Mouse (Mus musculus) gastrocnemius, adult 2 months (tissue): ENCODE measurements around the gene Vsig10. TPM values are rescaled to one million over a fixed set of nuclear protein-coding genes. Genes with fewer than 3 reads are reported as not detected.

Source experiments
- DNase-seq: peaks from one replicate; pipeline ENCODE4 v3.0.0; 2022
- H3K27ac ChIP-seq: fragments of 200-600 bp; 2 replicates; pipeline ENCODE4 v1.8.1; 2022; ENCODE audit warnings: mild to moderate bottlenecking
- H3K4me3 ChIP-seq: fragments of 200-600 bp; 2 replicates; pipeline ENCODE4 v1.8.1; 2022; ENCODE audit warnings: mild to moderate bottlenecking, moderate library complexity
- CTCF ChIP-seq: fragments of 200-600 bp; IDR thresholded peaks from 2 replicates; pipeline ENCODE4 v1.8.1; 2022; ENCODE audit warnings: antibody characterized with exemption, mild to moderate bottlenecking, moderate library complexity
- intact Hi-C: fragments of 180-260 bp; cut with DNase I; formaldehyde crosslinking; loops from one replicate; pipeline ENCODE4 v1.15.1; 2025
- total RNA-seq, 2 experiments: library from RNA; stranded (reverse); gene quantifications; 2 replicates each; pipeline ENCODE4 v1.2.3; 2021

Gene Vsig10
- total RNA-seq, 2 experiments from 2014 or later = 5.2 to 5.3 TPM

GRCm38 (mm10) chr5:117380199-117380598 lies 61.3 kb downstream of the Vsig10 start:
- no peak for DNase-seq
- no peak overlapping the region for H3K27ac ChIP-seq
- no peak overlapping the region for H3K4me3 ChIP-seq
- TF ChIP-seq CTCF = no peak
- intact Hi-C loops = loop anchor here (10.0 kb wide), 1 partner anchor 265 kb away; the partner anchor contains the start of gene Suds3

- no peak for TF ChIP-seq CTCF
- H3K4me3 ChIP-seq = no peak overlapping the region
- no peak for DNase-seq
- no peak overlapping the region for H3K27ac ChIP-seq
- intact Hi-C loops = loop anchor here (10.0 kb wide), 1 partner anchor 267 kb away; the partner anchor contains the start of gene Suds3
These were observed 62.9 kb downstream of the Vsig10 start for GRCm38 (mm10) chr5:117381785-117382184.

- no peak for TF ChIP-seq CTCF
- DNase-seq = no peak
- intact Hi-C loops = loop anchor here (10.0 kb wide), 1 partner anchor 268 kb away; the partner anchor contains the start of gene Suds3
- Histone ChIP-seq H3K27ac (no peak overlapping the region), H3K4me3 (no peak overlapping the region)
These were observed 64.3 kb downstream of the Vsig10 start for GRCm38 (mm10) chr5:117383198-117383597.

- DNase-seq = peak; percentile 52
- intact Hi-C loops = loop anchor here (2.0 to 10.0 kb wide), 3 partner anchors 32 to 274 kb away; partner anchors contain the start of genes Suds3 and Wsb2
- Histone ChIP-seq H3K4me3 (peak overlapping the region; percentile 89), H3K27ac (peak overlapping the region; percentile 75)
- peak; percentile 39 for TF ChIP-seq CTCF
These were observed 69.4 kb downstream of the Vsig10 start for GRCm38 (mm10) chr5:117388296-117388751.

- no peak for TF ChIP-seq CTCF
- peak within 1 kb of the TSS; percentile 75 for H3K27ac ChIP-seq
- H3K4me3 ChIP-seq = peak within 1 kb of the TSS; percentile 89
- intact Hi-C loops = loop anchor here (2.0 to 10.0 kb wide), 3 partner anchors 32 to 274 kb away; partner anchors contain the start of genes Suds3 and Wsb2
- DNase-seq = peak; percentile 98
These were observed 70.0 kb downstream of the Vsig10 start, which contains the start of gene Rfc5 for GRCm38 (mm10) chr5:117388877-117389276. Gene Rfc5 (minus strand): TSS chr5:117389047.

GRCm38 (mm10) chr5:117390895-117391294 lies 72.0 kb downstream of the Vsig10 start:
- Histone ChIP-seq H3K4me3 (no peak overlapping the region), H3K27ac (no peak overlapping the region)
- TF ChIP-seq CTCF = no peak
- DNase-seq = no peak
- intact Hi-C loops = no loop called here

- intact Hi-C loops = no loop called here
- TF ChIP-seq CTCF = no peak
- Histone ChIP-seq H3K27ac (no peak overlapping the region), H3K4me3 (no peak overlapping the region)
- DNase-seq = no peak
These were observed 77.0 kb downstream of the Vsig10 start for GRCm38 (mm10) chr5:117395834-117396233.

GRCm38 (mm10) chr5:117396596-117397014 lies 77.7 kb downstream of the Vsig10 start:
- DNase-seq = no peak
- TF ChIP-seq CTCF = no peak
- Histone ChIP-seq H3K27ac (no peak overlapping the region), H3K4me3 (no peak overlapping the region)
- intact Hi-C loops = no loop called here

GRCm38 (mm10) chr5:117397371-117397770 lies 78.5 kb downstream of the Vsig10 start:
- no peak overlapping the region for H3K4me3 ChIP-seq
- TF ChIP-seq CTCF = no peak
- no peak overlapping the region for H3K27ac ChIP-seq
- intact Hi-C loops = no loop called here
- no peak for DNase-seq

GRCm38 (mm10) chr5:117398007-117398550 lies 79.2 kb downstream of the Vsig10 start:
- intact Hi-C loops = no loop called here
- no peak for DNase-seq
- no peak for TF ChIP-seq CTCF
- Histone ChIP-seq H3K27ac (no peak overlapping the region), H3K4me3 (no peak overlapping the region)

GRCm38 (mm10) chr5:117399281-117399680 lies 80.4 kb downstream of the Vsig10 start:
- intact Hi-C loops = no loop called here
- H3K4me3 ChIP-seq = no peak overlapping the region
- no peak for TF ChIP-seq CTCF
- H3K27ac ChIP-seq = no peak overlapping the region
- no peak for DNase-seq

- intact Hi-C loops = no loop called here
- H3K27ac ChIP-seq = no peak overlapping the region
- DNase-seq = no peak
These were observed 84.7 kb downstream of the Vsig10 start for GRCm38 (mm10) chr5:117403609-117404008.

More at GRCm38 (mm10) chr5:117403609-117404008, 84.7 kb downstream of the Vsig10 start:
- no peak overlapping the region for H3K4me3 ChIP-seq
- TF ChIP-seq CTCF = no peak

Other genes with a start within 250 kb of the Vsig10 start
- gene Suds3, start 203.0 kb upstream of the Vsig10 start, total RNA-seq = 10 to 100 TPM; 71.7 to 94.8 TPM
- 1 to 10 TPM; 4.6 to 6.8 TPM for gene Taok3, start 199.0 kb upstream of the Vsig10 start, total RNA-seq
- gene Pebp1, start 31.5 kb upstream of the Vsig10 start, total RNA-seq = 100 to 1,000 TPM; 333 to 344 TPM
- gene Wsb2, start 38.2 kb downstream of the Vsig10 start, total RNA-seq = 10 to 100 TPM; 88.0 to 97.7 TPM
- gene Rfc5, start 70.0 kb downstream of the Vsig10 start, total RNA-seq = 1 to 10 TPM in 1 of 2 experiments, under 1 TPM in 1; 0.84 to 1.1 TPM
- under 1 TPM; 0.03 to 0.11 TPM for gene Ksr2, start 94.9 kb downstream of the Vsig10 start, total RNA-seq